Mouse (Mus musculus) neural tube, embryonic 11.5 days (tissue): ENCODE data around the gene Hdac11. TPM values are rescaled to one million over a fixed set of nuclear protein-coding genes. Genes with fewer than 3 reads are reported as not detected.
A peak's percentile ranks its signal among the peaks of the same experiment; 100 is the strongest.

ENCODE experiments used
- ATAC-seq: fragments of 200-750 bp; cut with Nextera tagmentation; 2 replicates; pipeline ENCODE4 v1.8.0; 2017; ENCODE audit warnings: moderate number of reproducible peaks, mild to moderate bottlenecking, moderate TSS enrichment, moderate library complexity; ENCODE audit not compliant: insufficient read depth, low FRiP score, low TSS enrichment
- DNase-seq: peaks from one replicate; pipeline ENCODE4 v3.0.0-alpha.2; 2015; ENCODE audit warnings: low spot score
- H3K27ac ChIP-seq: fragments of 300-500 bp; sonication (generic); 2 replicates; pipeline ENCODE4 v1.5.1; 2014; ENCODE audit warnings: low read depth, mild to moderate bottlenecking, low read length
- H3K27me3 ChIP-seq: fragments of 300-500 bp; sonication (generic); 2 replicates; pipeline ENCODE4 v1.6.1; 2014; ENCODE audit warnings: mild to moderate bottlenecking, low read length, mixed read lengths; ENCODE audit not compliant: control insufficient read depth, insufficient read depth
- H3K36me3 ChIP-seq: fragments of 300-500 bp; sonication (generic); 2 replicates; pipeline ENCODE4 v1.6.1; 2014; ENCODE audit warnings: mild to moderate bottlenecking, low read length, moderate library complexity, mixed read lengths; ENCODE audit not compliant: control insufficient read depth, insufficient read depth
- H3K4me1 ChIP-seq: fragments of 300-500 bp; sonication (generic); 2 replicates; pipeline ENCODE4 v1.6.1; 2014; ENCODE audit warnings: low read length, mixed read lengths; ENCODE audit not compliant: control insufficient read depth, insufficient read depth
- H3K4me2 ChIP-seq: fragments of 300-500 bp; sonication (generic); 2 replicates; pipeline ENCODE4 v1.6.1; 2014; ENCODE audit warnings: low read depth, mild to moderate bottlenecking, moderate library complexity
- H3K4me3 ChIP-seq: fragments of 300-500 bp; sonication (generic); 2 replicates; pipeline ENCODE4 v1.5.1; 2014; ENCODE audit warnings: low read depth, low read length
- H3K9ac ChIP-seq: fragments of 300-500 bp; sonication (generic); 2 replicates; pipeline ENCODE4 v1.6.1; 2014; ENCODE audit warnings: mild to moderate bottlenecking, low read length
- H3K9me3 ChIP-seq: fragments of 300-500 bp; sonication (generic); 2 replicates; pipeline ENCODE4 v1.6.1; 2016; ENCODE audit warnings: low read length; ENCODE audit not compliant: control insufficient read depth
- WGBS: fragments of 180-500 bp; shearing (Covaris S2); extraction: QIAGEN DNeasy Blood & Tissue Kit; methylation state at CpG from one replicate; pipeline ENCODE4 v1.1.7; 2014; 5-methylcytosine and 5-hydroxymethylcytosine counted together
- polyA plus RNA-seq: library from polyadenylated mRNA; unstranded; fragments of >200 nt; fragmentation: Nextera tagmentation; extraction: Ambion mirVana; gene quantifications from 2 replicates; pipeline ENCODE4 v1.2.1, GENCODE M21; 2014

The Hdac11 gene
- polyA plus RNA-seq, 1 experiment from 2014 or later: 15.0 TPM

DNA sequence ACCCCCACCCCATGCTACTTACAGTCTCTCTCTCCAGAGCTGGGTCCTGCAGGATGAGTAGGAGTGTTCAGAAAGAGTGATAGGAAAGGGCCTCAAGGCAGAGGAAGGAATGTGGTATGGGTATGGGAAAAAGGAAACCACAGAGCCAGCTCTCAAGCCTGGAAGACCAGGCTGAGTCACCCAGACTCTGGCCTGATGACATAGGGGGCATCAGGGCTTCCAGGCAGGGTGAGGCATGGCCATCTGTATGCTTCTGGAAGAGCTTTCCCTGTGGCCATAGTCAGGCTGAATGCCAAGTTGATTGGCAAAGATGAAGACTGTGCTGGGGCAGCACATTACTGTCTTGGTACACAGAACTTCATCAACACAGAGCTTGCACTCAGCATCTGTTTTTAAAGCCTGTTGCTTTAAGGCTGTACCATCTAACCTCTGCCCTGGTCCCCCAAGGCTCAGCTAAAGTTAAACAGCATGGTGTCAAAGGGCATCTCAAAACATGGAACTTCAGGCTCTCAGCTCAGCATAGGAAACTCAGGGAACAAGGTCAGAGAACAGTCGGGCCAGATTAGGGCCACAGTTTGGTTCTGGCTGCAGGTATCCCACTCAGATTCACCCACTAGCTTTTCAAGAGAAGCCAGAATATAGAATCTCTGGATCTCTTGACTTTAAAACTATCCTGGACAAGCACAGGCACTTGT is 36.5 kb downstream of the Hdac11 start:
- Histone ChIP-seq H3K9ac (no peak overlapping the region), H3K4me2 (no peak overlapping the region), H3K9me3 (no peaks in the 10 kb centered on the region), H3K27me3 (no peaks in the 10 kb centered on the region), H3K4me3 (no peak overlapping the region), H3K36me3 (no peaks in the 10 kb centered on the region), H3K27ac (no peak overlapping the region), H3K4me1 (no peaks in the 10 kb centered on the region)
- no peak for DNase-seq
- ATAC-seq: no peak
- 58% methylated on average over 1 of the region's 1 CpGs for WGBS

DNA sequence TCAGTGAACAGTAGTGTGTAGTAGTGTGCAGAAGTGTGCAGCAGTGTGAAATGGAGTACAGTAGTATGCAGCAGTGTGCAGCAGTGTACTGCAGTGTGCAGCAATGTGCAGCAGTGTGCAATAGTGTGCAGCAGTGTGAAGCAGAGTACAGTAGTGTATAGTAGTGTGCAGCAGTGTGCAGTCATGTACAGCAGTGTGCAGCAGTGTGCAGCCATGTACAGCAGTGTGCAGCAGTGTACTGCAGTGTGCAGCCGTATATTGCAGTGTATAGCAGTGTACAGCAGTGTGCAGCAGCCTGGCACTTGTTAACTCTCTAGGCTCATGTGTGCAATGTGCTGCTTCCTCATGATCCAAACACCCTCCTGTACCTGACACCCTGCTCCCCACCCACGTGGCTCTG is 42.0 kb downstream of the Hdac11 start:
- Histone ChIP-seq H3K4me1 (peaks cover 5% of the 10 kb centered on the region), H3K4me2 (no peak overlapping the region), H3K9me3 (no peaks in the 10 kb centered on the region), H3K9ac (no peak overlapping the region), H3K27me3 (no peaks in the 10 kb centered on the region), H3K4me3 (no peak overlapping the region), H3K27ac (no peak overlapping the region), H3K36me3 (no peaks in the 10 kb centered on the region)
- ATAC-seq (no peak), DNase-seq (no peak)
- WGBS: 62% methylated on average over 2 of the region's 2 CpGs

DNA sequence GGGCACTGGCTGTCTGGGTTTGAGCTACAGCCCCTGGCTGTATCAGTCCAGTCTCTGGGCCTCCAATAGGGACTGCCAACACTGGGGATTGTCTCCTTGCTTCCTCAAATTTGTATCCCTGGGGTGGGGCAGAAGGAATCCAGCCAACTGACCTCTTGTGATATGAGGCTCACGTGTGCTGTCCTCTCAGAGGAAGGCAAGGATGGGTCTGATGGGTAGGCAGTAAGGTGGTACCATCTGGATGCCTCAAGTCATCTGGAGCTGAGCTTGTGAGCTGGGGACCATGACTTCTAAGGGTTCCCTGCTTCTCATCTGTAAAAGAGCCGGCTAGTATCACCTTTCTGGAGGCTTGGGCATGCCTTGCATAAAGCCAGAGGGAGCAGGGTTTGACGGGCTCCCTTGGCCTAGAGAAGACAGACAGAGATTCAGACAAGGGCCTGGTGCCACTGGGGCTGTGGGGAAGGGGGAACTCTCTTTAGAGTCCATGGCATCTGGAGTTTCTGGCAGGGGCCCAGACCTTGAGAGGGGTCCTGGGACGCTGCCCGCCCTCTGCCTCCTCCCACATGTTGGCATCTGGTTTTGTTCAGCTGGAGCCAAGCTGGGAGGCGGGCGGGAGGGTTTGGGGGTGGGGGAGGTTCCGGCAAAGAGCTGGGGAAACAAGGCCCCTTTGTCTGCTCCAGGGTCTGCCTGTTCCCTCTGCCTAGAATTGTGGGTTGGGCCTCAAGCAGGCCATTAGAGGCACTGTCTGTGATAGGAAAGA is 44.1 kb downstream of the Hdac11 start:
- Histone ChIP-seq H3K4me1 (peaks cover 5% of the 10 kb centered on the region), H3K4me3 (no peak overlapping the region), H3K36me3 (no peaks in the 10 kb centered on the region), H3K9me3 (no peaks in the 10 kb centered on the region), H3K4me2 (no peak overlapping the region), H3K9ac (0 out of 2 replicates have a peak overlapping the region, but pooled peaks have one; percentile 4), H3K27ac (peak overlapping the region; percentile 62), H3K27me3 (no peaks in the 10 kb centered on the region)
- 39% methylated on average over 8 of the region's 8 CpGs for WGBS
- peak; percentile 66 for DNase-seq
- ATAC-seq: no peak

DNA sequence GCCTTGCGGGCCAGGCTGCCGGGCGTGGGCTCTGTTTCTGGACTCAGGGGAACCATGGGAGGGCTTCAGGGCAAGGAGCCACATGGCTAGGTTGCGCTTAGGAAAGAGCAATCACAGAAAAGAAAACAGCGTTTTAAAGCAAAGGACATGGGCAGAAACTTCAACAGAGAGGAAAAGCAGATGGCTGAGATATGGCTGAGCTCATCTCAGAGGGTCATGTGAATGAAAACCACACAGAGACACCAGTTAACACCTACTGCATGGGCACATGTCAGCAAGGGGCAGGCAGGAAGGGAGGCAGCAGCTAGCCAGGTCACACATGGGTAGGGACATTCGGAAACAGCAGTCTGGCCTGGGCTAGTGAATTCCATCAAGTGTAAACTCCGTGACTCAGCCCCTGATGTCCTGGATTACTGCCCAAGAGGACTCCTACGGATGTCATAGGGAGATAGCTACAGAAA is 45.4 kb downstream of the Hdac11 start:
- Histone ChIP-seq H3K27ac (no peak overlapping the region), H3K36me3 (no peaks in the 10 kb centered on the region), H3K4me2 (no peak overlapping the region), H3K27me3 (no peaks in the 10 kb centered on the region), H3K4me3 (no peak overlapping the region), H3K9me3 (no peaks in the 10 kb centered on the region), H3K4me1 (peaks cover 5% of the 10 kb centered on the region), H3K9ac (no peak overlapping the region)
- ATAC-seq: no peak
- WGBS: 80% methylated on average over 8 of the region's 8 CpGs
- DNase-seq: no peak

DNA sequence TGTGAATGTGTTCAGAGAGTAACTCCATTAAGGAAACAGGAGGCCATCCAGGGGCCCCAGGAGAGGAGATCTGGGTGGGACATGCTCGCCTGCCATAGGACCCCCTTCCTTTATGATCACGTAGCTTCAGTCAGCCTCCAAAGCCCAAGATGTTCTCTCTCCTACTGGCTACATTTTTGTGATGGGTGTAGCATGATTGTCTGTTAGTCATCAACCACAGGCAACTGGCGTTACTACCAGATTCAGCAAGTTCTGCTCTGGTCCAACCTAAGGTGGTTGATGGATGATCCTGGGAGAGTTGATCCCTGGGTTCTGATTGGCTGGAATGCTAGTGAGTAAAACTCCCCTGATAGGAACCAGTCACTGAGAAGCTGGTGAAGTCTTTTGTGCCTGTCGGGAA is 46.1 kb downstream of the Hdac11 start:
- WGBS: 77% methylated on average over 4 of the region's 4 CpGs
- H3K27me3 ChIP-seq: no peaks in the 10 kb centered on the region
- no peak for ATAC-seq
- no peaks in the 10 kb centered on the region for H3K9me3 ChIP-seq
- H3K4me2 ChIP-seq: no peak overlapping the region
- DNase-seq: no peak
- no peak overlapping the region for H3K4me3 ChIP-seq
- H3K9ac ChIP-seq: no peak overlapping the region
- no peaks in the 10 kb centered on the region for H3K36me3 ChIP-seq
- H3K27ac ChIP-seq: no peak overlapping the region
- peaks cover 5% of the 10 kb centered on the region for H3K4me1 ChIP-seq

DNA sequence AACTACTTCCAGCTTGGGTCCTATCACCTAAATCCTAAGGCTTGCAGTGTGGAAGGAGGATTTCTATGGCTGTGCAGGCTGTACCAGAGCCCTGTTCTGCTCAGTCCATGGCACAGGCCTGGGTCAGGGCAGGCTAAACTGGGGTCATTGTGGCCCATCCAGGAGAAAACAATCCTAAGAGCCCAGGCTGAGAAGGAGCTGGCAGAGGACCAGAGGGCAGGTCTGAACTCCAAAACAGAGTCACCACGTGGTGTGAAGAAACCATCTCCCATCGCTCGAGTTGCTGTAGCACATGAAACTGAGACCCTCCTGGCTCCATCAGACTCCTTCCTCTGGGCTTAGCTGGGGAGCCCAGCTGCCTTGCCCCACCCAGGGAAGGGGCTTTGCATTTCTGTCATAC is 48.9 kb downstream of the Hdac11 start:
- Histone ChIP-seq H3K4me3 (no peak overlapping the region), H3K9me3 (no peaks in the 10 kb centered on the region), H3K27ac (no peak overlapping the region), H3K9ac (no peak overlapping the region), H3K4me2 (no peak overlapping the region), H3K4me1 (peaks cover 11% of the 10 kb centered on the region), H3K27me3 (no peaks in the 10 kb centered on the region), H3K36me3 (no peaks in the 10 kb centered on the region)
- 70% methylated on average over 3 of the region's 3 CpGs for WGBS
- DNase-seq (no peak), ATAC-seq (no peak)

DNA sequence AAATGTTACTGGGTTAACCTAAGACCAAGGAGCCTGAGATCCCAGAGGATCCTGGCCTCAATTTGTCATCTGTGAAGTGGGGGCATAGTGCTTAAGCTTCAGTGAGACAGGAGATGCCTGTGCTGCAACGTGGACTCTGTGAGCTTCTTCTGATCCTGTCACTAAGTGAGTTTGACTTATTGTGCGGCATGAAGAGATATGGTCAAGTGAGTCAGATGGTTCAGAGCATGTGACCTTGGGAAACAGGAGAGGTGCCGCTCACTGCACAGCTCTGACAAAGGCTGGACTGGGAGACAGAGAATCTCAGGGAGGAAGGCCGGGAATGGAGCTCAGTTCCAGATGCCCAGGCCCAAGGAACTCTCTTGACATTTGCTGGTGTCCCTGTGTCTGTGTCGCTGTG is 49.3 kb downstream of the Hdac11 start:
- no peak for ATAC-seq
- DNase-seq: no peak
- H3K9me3 ChIP-seq: no peaks in the 10 kb centered on the region
- H3K36me3 ChIP-seq: no peaks in the 10 kb centered on the region
- no peaks in the 10 kb centered on the region for H3K27me3 ChIP-seq
- H3K27ac ChIP-seq: no peak overlapping the region
- H3K4me2 ChIP-seq: no peak overlapping the region
- no peak overlapping the region for H3K9ac ChIP-seq
- WGBS: 79% methylated on average over 5 of the region's 5 CpGs
- H3K4me3 ChIP-seq: no peak overlapping the region
- peaks cover 7% of the 10 kb centered on the region for H3K4me1 ChIP-seq

DNA sequence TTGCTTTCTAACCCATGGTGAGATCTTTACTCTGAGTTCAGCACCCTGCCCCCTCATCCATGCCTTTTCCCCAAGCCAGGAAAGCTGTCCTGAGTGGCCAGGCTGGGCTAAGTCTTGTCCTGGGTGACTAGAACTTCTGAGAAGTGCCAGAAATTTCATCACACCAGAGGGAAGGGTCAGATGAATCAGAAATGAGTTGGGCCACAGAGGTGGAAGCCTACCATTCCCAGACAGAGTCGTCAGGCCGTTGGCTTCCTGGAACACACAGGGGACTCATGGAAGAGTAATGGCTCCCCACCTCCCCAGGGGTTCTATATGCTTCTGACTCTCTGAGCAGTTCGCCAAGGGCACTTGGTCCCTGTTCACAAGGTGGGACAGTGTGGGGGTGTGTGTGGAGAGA is 51.0 kb downstream of the Hdac11 start:
- DNase-seq: no peak
- 32% methylated on average over 3 of the region's 3 CpGs for WGBS
- no peak overlapping the region for H3K4me3 ChIP-seq
- H3K9me3 ChIP-seq: no peaks in the 10 kb centered on the region
- no peaks in the 10 kb centered on the region for H3K27me3 ChIP-seq
- H3K9ac ChIP-seq: no peak overlapping the region
- no peak overlapping the region for H3K4me2 ChIP-seq
- H3K27ac ChIP-seq: no peak overlapping the region
- ATAC-seq: no peak
- H3K4me1 ChIP-seq: peaks cover 6% of the 10 kb centered on the region; the same call in 1 of the 2 replicates
- no peaks in the 10 kb centered on the region for H3K36me3 ChIP-seq

DNA sequence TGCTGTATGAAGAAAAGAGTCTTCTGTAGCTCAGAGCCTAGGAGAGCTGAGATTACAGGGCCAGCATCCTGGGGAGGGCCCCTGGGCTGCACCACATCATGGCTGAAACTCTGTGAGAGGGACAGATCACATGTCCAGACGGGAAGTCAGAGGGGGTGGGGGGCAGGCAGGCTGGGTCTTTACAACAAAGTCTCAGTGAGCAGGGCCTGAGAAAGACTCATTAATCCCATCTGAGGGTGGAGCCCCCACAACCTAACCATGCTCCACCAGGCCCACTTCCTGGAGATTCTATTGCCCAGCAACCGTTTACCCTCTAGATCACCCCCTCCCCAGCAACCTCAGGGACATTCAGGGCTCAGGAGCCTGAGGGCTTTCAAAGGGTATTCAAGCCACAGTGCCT is 53.3 kb downstream of the Hdac11 start:
- Histone ChIP-seq H3K9ac (no peak overlapping the region), H3K27me3 (no peaks in the 10 kb centered on the region), H3K4me3 (no peak overlapping the region), H3K4me2 (no peak overlapping the region), H3K9me3 (no peaks in the 10 kb centered on the region), H3K27ac (no peak overlapping the region), H3K4me1 (peaks cover 13% of the 10 kb centered on the region; the same call in 1 of the 2 replicates), H3K36me3 (no peaks in the 10 kb centered on the region)
- DNase-seq (no peak), ATAC-seq (no peak)
- 9% methylated on average over 2 of the region's 2 CpGs for WGBS
